Mouse (Mus musculus) forebrain, postnatal 0 days (tissue): ENCODE data around the gene Txnrd2. TPM values are rescaled to one million over a fixed set of nuclear protein-coding genes. Genes with fewer than 3 reads are reported as not detected.

Experiments used
- ATAC-seq: fragments of 200-750 bp; cut with Nextera tagmentation; 2 replicates; pipeline ENCODE4 v1.8.0; 2017; ENCODE audit warnings: mild to moderate bottlenecking, moderate library complexity
- DNase-seq: peaks from one replicate; pipeline ENCODE4 v3.0.0-alpha.2; 2015
- H3K27ac ChIP-seq: fragments of 300-500 bp; sonication (generic); 2 replicates; pipeline ENCODE4 v1.5.1; 2014; ENCODE audit warnings: low read depth, mild to moderate bottlenecking, antibody characterized with exemption, low read length, moderate library complexity, mixed read lengths
- H3K27me3 ChIP-seq: fragments of 300-500 bp; sonication (generic); 2 replicates; pipeline ENCODE4 v1.6.1; 2014; ENCODE audit warnings: mild to moderate bottlenecking, low read length, mixed read lengths; ENCODE audit not compliant: insufficient read depth
- H3K36me3 ChIP-seq: fragments of 300-500 bp; sonication (generic); 2 replicates; pipeline ENCODE4 v1.6.1; 2014; ENCODE audit warnings: mild to moderate bottlenecking, moderate library complexity; ENCODE audit not compliant: insufficient read depth
- H3K4me1 ChIP-seq: fragments of 300-500 bp; sonication (generic); 2 replicates; pipeline ENCODE4 v1.6.1; 2014; ENCODE audit warnings: antibody characterized with exemption; ENCODE audit not compliant: insufficient read depth
- H3K4me2 ChIP-seq: fragments of 300-500 bp; sonication (generic); 2 replicates; pipeline ENCODE4 v1.6.1; 2014; ENCODE audit warnings: low read depth, mild to moderate bottlenecking, moderate library complexity
- H3K4me3 ChIP-seq: fragments of 300-500 bp; sonication (generic); 2 replicates; pipeline ENCODE4 v1.5.1; 2014; ENCODE audit warnings: low read depth, low read length, mixed read lengths
- H3K9ac ChIP-seq: fragments of 300-500 bp; sonication (generic); 2 replicates; pipeline ENCODE4 v1.6.1; 2014; ENCODE audit warnings: mild to moderate bottlenecking
- H3K9me3 ChIP-seq: fragments of 300-500 bp; sonication (generic); 2 replicates; pipeline ENCODE4 v1.6.1; 2016; ENCODE audit warnings: low read length
- CTCF ChIP-seq: sonication (generic); IDR thresholded peaks from 2 replicates; pipeline ENCODE4 v1.5.1; 2016; ENCODE audit warnings: antibody characterized with exemption, control low read depth, low read depth
- WGBS: fragments of 180-500 bp; shearing (Covaris S2); extraction: QIAGEN DNeasy Blood & Tissue Kit; methylation state at CpG from one replicate; pipeline ENCODE4 v1.1.7; 2014; 5-methylcytosine and 5-hydroxymethylcytosine counted together
- polyA plus RNA-seq: library from polyadenylated mRNA; unstranded; fragments of >200 nt; fragmentation: Nextera tagmentation; extraction: Ambion mirVana; gene quantifications from 2 replicates; pipeline ENCODE4 v1.2.1, GENCODE M21; 2015
- total RNA-seq: library from RNA; depleted of rRNA; stranded (reverse); fragments of >200 nt; gene quantifications from 2 replicates; pipeline ENCODE4 v1.2.3, GENCODE M21; 2014; rRNA removed

Gene Txnrd2
- total RNA-seq = 9.7 and 11.5 TPM in 2 replicates
- 28.0 and 34.4 TPM in 2 replicates for polyA plus RNA-seq

DNA sequence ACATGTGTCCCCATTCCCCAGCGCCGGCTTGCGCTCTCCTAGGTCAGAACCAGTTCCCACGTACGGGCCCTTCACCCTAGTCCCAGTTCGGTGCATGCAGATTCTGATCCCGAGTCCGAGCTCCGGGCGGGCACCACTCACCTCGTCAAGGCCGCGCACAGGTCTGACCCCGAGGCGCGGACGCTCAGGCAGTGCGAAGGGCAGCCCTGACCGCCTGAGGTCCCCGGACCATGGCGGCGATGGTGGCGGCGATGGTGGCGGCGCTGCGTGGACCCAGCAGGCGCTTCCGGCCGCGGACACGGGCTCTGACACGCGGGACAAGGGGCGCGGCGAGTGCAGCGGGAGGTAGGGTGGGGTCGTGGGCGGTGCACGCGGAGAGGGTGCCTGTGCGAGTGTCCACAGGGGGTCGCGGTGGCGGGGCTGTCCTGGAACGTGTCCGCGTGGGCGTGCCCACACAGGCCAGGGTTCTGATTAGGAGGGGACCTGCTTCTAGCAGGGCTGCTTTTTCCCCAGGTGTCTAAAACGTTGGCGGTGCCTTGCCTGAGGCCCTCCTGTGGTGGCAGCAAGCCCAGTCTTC is at the start of gene Txnrd2:
TSS of gene Txnrd2 (plus strand) at position 170 of the 577 bp plus-strand sequence.
- H3K9ac ChIP-seq = peak within 1 kb of the TSS; percentile 89
- DNase-seq = peak; percentile 74
- H3K4me3 ChIP-seq = peak within 1 kb of the TSS; percentile 85
- H3K9me3 ChIP-seq = no peaks in the 10 kb centered on the region
- under 1% methylated on average over 52 of the region's 52 CpGs for WGBS
- H3K27ac ChIP-seq = peak within 1 kb of the TSS; percentile 80
- peak; percentile 72 for TF ChIP-seq CTCF
- H3K36me3 ChIP-seq = peaks cover 5% of the 10 kb centered on the region; the same call in 1 of the 2 replicates
- H3K4me1 ChIP-seq = peaks cover 22% of the 10 kb centered on the region; the same call in 1 of the 2 replicates
- ATAC-seq = peak; percentile 85
- H3K27me3 ChIP-seq = no peaks in the 10 kb centered on the region
- H3K4me2 ChIP-seq = peak within 1 kb of the TSS; percentile 63

DNA sequence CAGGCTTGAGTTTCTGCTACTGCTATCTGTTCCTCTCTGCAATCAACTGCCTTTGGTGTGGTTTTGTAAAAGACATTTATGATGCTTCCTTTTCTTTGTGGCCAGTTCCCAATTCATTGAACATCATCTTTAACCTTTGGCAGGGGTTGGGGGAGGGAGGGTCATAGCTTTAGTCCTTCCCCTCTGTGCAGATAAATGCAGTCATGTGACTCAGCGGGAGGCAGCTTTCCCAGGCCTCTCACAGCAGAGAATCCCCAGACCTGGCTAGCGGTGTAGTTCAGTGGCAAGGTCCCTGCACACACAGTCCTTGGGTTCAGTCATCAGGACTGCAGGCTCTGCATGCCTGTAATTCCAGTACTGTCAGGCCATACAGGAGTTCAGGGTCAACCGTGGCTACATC is 49.0 kb upstream of the Txnrd2 start:
- 33% methylated on average over 3 of the region's 3 CpGs for WGBS
- Histone ChIP-seq H3K27me3 (no peaks in the 10 kb centered on the region), H3K4me1 (peaks cover 11% of the 10 kb centered on the region), H3K36me3 (no peaks in the 10 kb centered on the region), H3K9me3 (no peaks in the 10 kb centered on the region), H3K4me2 (no peak overlapping the region), H3K9ac (no peak overlapping the region), H3K27ac (no peak overlapping the region), H3K4me3 (no peak overlapping the region)
- ATAC-seq (no peak), DNase-seq (no peak)
- TF ChIP-seq CTCF = no peak

GRCm38 (mm10) chr16:18378489-18378888 is 47.7 kb upstream of the Txnrd2 start:
- no peaks in the 10 kb centered on the region for H3K9me3 ChIP-seq
- no peak overlapping the region for H3K4me3 ChIP-seq
- H3K9ac ChIP-seq = no peak overlapping the region
- DNase-seq = no peak
- no peak overlapping the region for H3K4me2 ChIP-seq
- no peaks in the 10 kb centered on the region for H3K36me3 ChIP-seq
- no peaks in the 10 kb centered on the region for H3K27me3 ChIP-seq
- TF ChIP-seq CTCF = no peak
- 61% methylated on average over 1 of the region's 1 CpGs for WGBS
- no peak for ATAC-seq
- peaks cover 11% of the 10 kb centered on the region for H3K4me1 ChIP-seq
- no peak overlapping the region for H3K27ac ChIP-seq

GRCm38 (mm10) chr16:18379338-18380001 is 46.7 kb upstream of the Txnrd2 start:
- 47% methylated on average over 8 of the region's 8 CpGs for WGBS
- ATAC-seq = peak; percentile 30; the same call in 1 of the 2 replicates

GRCm38 (mm10) chr16:18380495-18381063 is 45.6 kb upstream of the Txnrd2 start:
- Histone ChIP-seq H3K4me3 (no peak overlapping the region), H3K9ac (no peak overlapping the region), H3K4me2 (no peak overlapping the region), H3K9me3 (no peaks in the 10 kb centered on the region), H3K27ac (peak overlapping the region; percentile 57), H3K4me1 (peaks cover 11% of the 10 kb centered on the region), H3K36me3 (no peaks in the 10 kb centered on the region), H3K27me3 (no peaks in the 10 kb centered on the region)
- WGBS = 5% methylated on average over 6 of the region's 6 CpGs
- ATAC-seq = peak; percentile 80
- DNase-seq = peak; percentile 63
- no peak for TF ChIP-seq CTCF

More at GRCm38 (mm10) chr16:18379338-18380001, 46.7 kb upstream of the Txnrd2 start:
- no peak for TF ChIP-seq CTCF
- Histone ChIP-seq H3K27ac (peak overlapping the region; percentile 47), H3K9me3 (no peaks in the 10 kb centered on the region), H3K4me1 (peaks cover 11% of the 10 kb centered on the region), H3K9ac (no peak overlapping the region), H3K4me2 (no peak overlapping the region), H3K4me3 (no peak overlapping the region), H3K27me3 (no peaks in the 10 kb centered on the region), H3K36me3 (no peaks in the 10 kb centered on the region)
- no peak for DNase-seq

DNA sequence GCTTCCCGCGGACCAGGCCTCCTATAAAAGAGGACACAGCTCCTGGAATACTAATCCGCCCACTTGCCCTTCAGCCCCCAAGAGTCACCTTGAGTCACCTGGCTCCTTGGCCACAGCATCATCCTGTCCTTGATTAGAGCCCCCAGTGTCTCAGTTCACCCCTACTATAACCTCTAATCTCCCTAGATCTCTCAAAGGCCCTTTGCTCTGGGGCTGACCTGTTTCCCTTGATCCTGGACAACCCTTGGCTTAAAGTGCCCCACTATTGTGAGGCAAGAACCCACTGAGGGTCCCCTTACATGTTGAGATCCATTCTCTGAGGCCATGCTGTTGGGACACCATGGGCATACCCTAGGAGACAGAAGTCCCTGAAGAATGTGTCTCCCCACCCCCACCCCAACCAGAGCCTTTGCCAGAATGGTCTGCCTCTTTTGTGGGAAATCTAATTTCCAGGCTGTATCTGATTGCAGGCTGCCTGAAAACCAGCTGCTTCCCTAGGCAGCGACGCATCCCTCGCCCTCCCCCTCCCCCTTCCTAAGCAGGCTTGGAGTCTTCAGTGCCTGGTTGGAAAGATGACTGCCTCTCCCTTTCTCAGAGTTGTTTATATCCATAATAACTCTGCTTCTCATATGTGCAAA is 44.4 kb upstream of the Txnrd2 start:
- no peaks in the 10 kb centered on the region for H3K9me3 ChIP-seq
- peak overlapping the region; percentile 80 for H3K27ac ChIP-seq
- ATAC-seq (peak; percentile 71), DNase-seq (peak; percentile 73)
- H3K4me3 ChIP-seq = no peak overlapping the region
- no peaks in the 10 kb centered on the region for H3K27me3 ChIP-seq
- no peak overlapping the region for H3K9ac ChIP-seq
- TF ChIP-seq CTCF = no peak
- no peaks in the 10 kb centered on the region for H3K36me3 ChIP-seq
- no peak overlapping the region for H3K4me2 ChIP-seq
- peaks cover 11% of the 10 kb centered on the region for H3K4me1 ChIP-seq
- WGBS = 38% methylated on average over 6 of the region's 6 CpGs
